Mouse (Mus musculus): Measurements from ENCODE around the gene Nos1ap. TPM values are rescaled to one million over a fixed set of nuclear protein-coding genes. Genes with fewer than 3 reads are reported as not detected.
A peak's percentile ranks its signal among the peaks of the same experiment; 100 is the strongest.

Gene Nos1ap
- polyA plus RNA-seq, 1 experiment from 2014 or later: 6.2 TPM

DNA sequence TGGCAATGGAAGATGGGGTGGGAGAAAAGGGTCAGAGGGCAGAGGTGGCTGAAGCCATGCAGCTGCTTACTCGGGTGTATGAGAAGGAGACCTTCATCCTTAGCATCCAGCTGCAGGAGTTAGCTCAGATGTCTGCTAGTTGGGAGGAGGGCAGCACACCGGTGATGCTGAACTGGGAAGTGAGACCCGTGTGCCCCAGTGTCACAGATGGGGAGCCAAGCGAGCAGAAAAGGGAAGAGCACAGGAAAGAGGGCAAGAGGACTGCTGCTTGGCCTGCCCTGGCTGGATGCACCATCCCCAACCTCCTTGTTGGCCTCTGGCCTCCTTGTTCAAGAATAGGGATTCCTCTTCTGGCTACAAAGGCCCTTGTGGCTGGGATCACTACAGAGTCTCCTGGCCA lies 290.2 kb downstream of the Nos1ap start:
- WGBS: 74% methylated on average over 4 of the region's 4 CpGs
- Histone ChIP-seq H3K27ac (ENCODE audit: low read length) (no peak overlapping the region), H3K4me1 (ENCODE audit: control insufficient read depth, insufficient read depth, low read length) (no peaks in the 10 kb centered on the region), H3K36me3 (ENCODE audit: control insufficient read depth, insufficient read depth, low read length) (no peaks in the 10 kb centered on the region), H3K9me3 (ENCODE audit: control insufficient read depth, low read length) (no peaks in the 10 kb centered on the region), H3K4me3 (ENCODE audit: low read length) (no peak overlapping the region), H3K4me2 (ENCODE audit: low read depth, low read length) (no peak overlapping the region), H3K27me3 (replicated peaks; ENCODE audit: control insufficient read depth, insufficient read depth, low read length) (no peaks in the 10 kb centered on the region), H3K9ac (ENCODE audit: low read depth, low read length) (no peak overlapping the region)
- ATAC-seq: no peak

- H3K9me3 ChIP-seq (ENCODE audit: control insufficient read depth, low read length): no peaks in the 10 kb centered on the region
- WGBS: 69% methylated on average over 15 of the region's 15 CpGs
- no peak overlapping the region for H3K4me2 ChIP-seq (ENCODE audit: low read depth, low read length)
- no peak overlapping the region for H3K27ac ChIP-seq (ENCODE audit: low read length)
- no peaks in the 10 kb centered on the region for H3K4me1 ChIP-seq (ENCODE audit: control insufficient read depth, insufficient read depth, low read length)
- H3K27me3 ChIP-seq (replicated peaks; ENCODE audit: control insufficient read depth, insufficient read depth, low read length): no peaks in the 10 kb centered on the region
- no peak for ATAC-seq
- H3K36me3 ChIP-seq (ENCODE audit: control insufficient read depth, insufficient read depth, low read length): no peaks in the 10 kb centered on the region
- H3K9ac ChIP-seq (ENCODE audit: low read depth, low read length): no peak overlapping the region
- H3K4me3 ChIP-seq (ENCODE audit: low read length): no peak overlapping the region
These were observed 294.7 kb downstream of the Nos1ap start for GRCm38 (mm10) chr1:170294786-170295570.

DNA sequence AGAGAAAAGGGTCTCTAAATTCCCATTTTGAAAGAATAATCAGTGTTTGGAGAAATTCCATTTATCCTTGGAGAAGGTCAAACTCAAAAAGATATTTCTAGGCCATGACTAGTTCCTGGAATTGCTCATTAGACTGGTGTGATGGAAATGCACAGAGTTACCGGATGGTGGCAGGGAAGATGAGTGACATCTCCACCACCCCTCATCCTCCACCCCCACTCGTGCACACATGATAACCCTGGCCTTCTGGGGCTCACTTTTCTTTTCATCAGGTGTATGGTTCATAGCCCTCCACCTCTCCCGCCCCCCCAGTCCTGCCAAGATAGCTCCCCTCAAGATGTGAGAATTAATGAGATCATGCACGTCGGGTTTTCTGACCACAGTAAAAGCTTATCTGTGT lies 296.4 kb downstream of the Nos1ap start:
- Histone ChIP-seq H3K4me3 (ENCODE audit: low read length) (no peak overlapping the region), H3K4me2 (ENCODE audit: low read depth, low read length) (no peak overlapping the region), H3K36me3 (ENCODE audit: control insufficient read depth, insufficient read depth, low read length) (no peaks in the 10 kb centered on the region), H3K27ac (ENCODE audit: low read length) (no peak overlapping the region), H3K9ac (ENCODE audit: low read depth, low read length) (no peak overlapping the region), H3K27me3 (replicated peaks; ENCODE audit: control insufficient read depth, insufficient read depth, low read length) (no peaks in the 10 kb centered on the region), H3K9me3 (ENCODE audit: control insufficient read depth, low read length) (no peaks in the 10 kb centered on the region), H3K4me1 (ENCODE audit: control insufficient read depth, insufficient read depth, low read length) (no peaks in the 10 kb centered on the region)
- no peak for ATAC-seq
- WGBS: 80% methylated on average over 5 of the region's 5 CpGs

DNA sequence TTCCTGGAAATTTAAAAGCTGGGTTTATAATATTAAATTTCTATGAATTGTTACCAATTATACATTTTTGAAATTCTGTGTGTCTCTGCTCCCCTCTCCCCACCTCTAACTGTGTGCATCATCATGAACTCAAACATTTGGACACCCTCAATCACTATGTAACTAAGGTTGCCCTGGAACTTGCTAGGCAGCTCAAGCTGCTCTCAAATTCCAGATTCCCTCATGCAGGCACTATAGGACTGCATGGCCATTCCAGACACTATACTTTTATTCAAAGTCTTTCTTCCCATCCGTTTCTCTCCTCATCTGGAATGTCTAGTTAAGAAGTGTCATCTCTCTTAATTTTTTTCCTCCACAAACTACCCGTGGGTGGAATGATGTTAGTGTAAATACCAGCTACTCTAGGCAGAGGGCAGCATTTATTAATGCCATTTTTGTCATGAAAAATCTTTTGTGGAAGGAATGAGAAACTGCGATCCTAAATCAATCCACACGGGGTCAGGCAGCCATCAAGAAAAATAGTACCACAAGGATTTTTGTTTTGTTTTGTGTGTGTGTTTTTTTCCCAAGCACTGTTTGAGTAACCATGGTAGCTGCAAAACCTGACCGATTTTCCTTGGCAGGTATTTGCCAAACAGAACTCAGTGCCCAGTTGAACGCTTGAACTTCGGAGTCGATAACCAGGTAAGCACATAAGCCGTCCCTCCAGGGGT lies 297.3 kb downstream of the Nos1ap start:
- WGBS: 37% methylated on average over 9 of the region's 9 CpGs
- Histone ChIP-seq H3K36me3 (ENCODE audit: control insufficient read depth, insufficient read depth, low read length) (no peaks in the 10 kb centered on the region), H3K4me2 (ENCODE audit: low read depth, low read length) (no peak overlapping the region), H3K9me3 (ENCODE audit: control insufficient read depth, low read length) (no peaks in the 10 kb centered on the region), H3K4me3 (ENCODE audit: low read length) (no peak overlapping the region), H3K27ac (ENCODE audit: low read length) (no peak overlapping the region), H3K4me1 (ENCODE audit: control insufficient read depth, insufficient read depth, low read length) (no peaks in the 10 kb centered on the region), H3K27me3 (replicated peaks; ENCODE audit: control insufficient read depth, insufficient read depth, low read length) (no peaks in the 10 kb centered on the region), H3K9ac (ENCODE audit: low read depth, low read length) (0 out of 2 replicates have a peak overlapping the region, but pooled peaks have one; percentile 16)
- ATAC-seq: no peak

- no peaks in the 10 kb centered on the region for H3K9me3 ChIP-seq (ENCODE audit: control insufficient read depth, low read length)
- no peaks in the 10 kb centered on the region for H3K27me3 ChIP-seq (replicated peaks; ENCODE audit: control insufficient read depth, insufficient read depth, low read length)
- ATAC-seq: no peak
- H3K4me1 ChIP-seq (ENCODE audit: control insufficient read depth, insufficient read depth, low read length): no peaks in the 10 kb centered on the region
- no peak overlapping the region for H3K4me2 ChIP-seq (ENCODE audit: low read depth, low read length)
- 71% methylated on average over 4 of the region's 4 CpGs for WGBS
- no peaks in the 10 kb centered on the region for H3K36me3 ChIP-seq (ENCODE audit: control insufficient read depth, insufficient read depth, low read length)
- no peak overlapping the region for H3K9ac ChIP-seq (ENCODE audit: low read depth, low read length)
- H3K4me3 ChIP-seq (ENCODE audit: low read length): no peak overlapping the region
- H3K27ac ChIP-seq (ENCODE audit: low read length): no peak overlapping the region
These were observed 307.1 kb downstream of the Nos1ap start for GRCm38 (mm10) chr1:170282415-170283129.

GRCm38 (mm10) chr1:170277016-170277415 lies 312.6 kb downstream of the Nos1ap start, which contains the start of gene Sh2d1b1:
Sh2d1b1 (plus strand) TSS chr1:170277320.
- 67% methylated on average over 2 of the region's 3 CpGs for WGBS
- Histone ChIP-seq H3K4me3 (ENCODE audit: low read length) (no peak within 1 kb of the TSS), H3K4me2 (ENCODE audit: low read depth, low read length) (no peak within 1 kb of the TSS), H3K9me3 (ENCODE audit: control insufficient read depth, low read length) (0 out of 2 replicates have a peak, but pooled peaks cover 4% of the 10 kb centered on the region), H3K36me3 (ENCODE audit: control insufficient read depth, insufficient read depth, low read length) (no peaks in the 10 kb centered on the region), H3K27ac (ENCODE audit: low read length) (no peak within 1 kb of the TSS), H3K4me1 (ENCODE audit: control insufficient read depth, insufficient read depth, low read length) (no peaks in the 10 kb centered on the region), H3K27me3 (replicated peaks; ENCODE audit: control insufficient read depth, insufficient read depth, low read length) (no peaks in the 10 kb centered on the region), H3K9ac (ENCODE audit: low read depth, low read length) (no peak within 1 kb of the TSS)
- ATAC-seq: no peak

DNA sequence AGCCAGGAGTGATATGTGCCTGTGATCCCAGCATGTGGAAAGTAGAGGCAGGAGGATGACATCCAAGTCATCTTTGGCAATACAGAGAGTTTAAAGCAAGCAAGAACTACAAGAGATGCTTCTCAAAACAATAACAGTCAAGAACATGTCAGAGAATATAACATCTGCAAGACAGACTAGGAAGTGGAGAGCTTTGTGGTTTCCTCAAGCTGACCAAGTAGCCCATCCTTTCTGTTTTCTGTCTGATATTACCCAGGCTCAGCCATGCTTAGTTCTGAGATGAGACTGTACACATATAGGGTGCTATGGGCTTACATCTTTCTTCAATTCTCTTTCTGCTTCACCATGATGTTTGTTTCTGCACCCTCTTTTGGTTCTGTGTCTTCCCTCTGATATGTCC lies 316.4 kb downstream of the Nos1ap start:
- 0 out of 2 replicates have a peak, but pooled peaks cover 4% of the 10 kb centered on the region for H3K9me3 ChIP-seq (ENCODE audit: control insufficient read depth, low read length)
- no peak overlapping the region for H3K4me2 ChIP-seq (ENCODE audit: low read depth, low read length)
- no peak overlapping the region for H3K9ac ChIP-seq (ENCODE audit: low read depth, low read length)
- no peaks in the 10 kb centered on the region for H3K4me1 ChIP-seq (ENCODE audit: control insufficient read depth, insufficient read depth, low read length)
- no peak overlapping the region for H3K4me3 ChIP-seq (ENCODE audit: low read length)
- no peaks in the 10 kb centered on the region for H3K36me3 ChIP-seq (ENCODE audit: control insufficient read depth, insufficient read depth, low read length)
- H3K27me3 ChIP-seq (replicated peaks; ENCODE audit: control insufficient read depth, insufficient read depth, low read length): no peaks in the 10 kb centered on the region
- no peak overlapping the region for H3K27ac ChIP-seq (ENCODE audit: low read length)
- no peak for ATAC-seq

DNA sequence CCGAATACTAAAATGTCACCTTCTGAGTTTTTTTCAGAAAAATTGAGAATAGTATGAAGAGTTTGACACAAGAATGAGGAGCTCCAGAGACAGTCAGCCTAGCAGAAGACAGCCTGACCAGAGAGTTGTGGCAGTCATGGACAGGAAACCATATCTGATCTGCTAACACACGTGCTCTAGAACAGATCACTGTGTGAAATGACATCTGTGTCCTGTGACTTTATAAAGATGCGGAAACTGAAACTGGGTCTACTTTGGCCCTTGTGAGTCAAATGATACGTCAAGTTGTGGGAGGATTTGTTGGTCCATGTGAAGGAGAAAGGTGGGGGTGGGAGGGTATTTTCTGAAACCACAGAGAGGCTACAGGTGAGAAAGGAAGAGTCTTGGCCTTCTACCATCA lies 319.0 kb downstream of the Nos1ap start:
- no peak overlapping the region for H3K4me2 ChIP-seq (ENCODE audit: low read depth, low read length)
- H3K27ac ChIP-seq (ENCODE audit: low read length): no peak overlapping the region
- no peak overlapping the region for H3K9ac ChIP-seq (ENCODE audit: low read depth, low read length)
- peaks cover 11% of the 10 kb centered on the region for H3K9me3 ChIP-seq (ENCODE audit: control insufficient read depth, low read length)
- no peaks in the 10 kb centered on the region for H3K4me1 ChIP-seq (ENCODE audit: control insufficient read depth, insufficient read depth, low read length)
- WGBS: 90% methylated on average over 4 of the region's 4 CpGs
- no peak overlapping the region for H3K4me3 ChIP-seq (ENCODE audit: low read length)
- no peaks in the 10 kb centered on the region for H3K27me3 ChIP-seq (replicated peaks; ENCODE audit: control insufficient read depth, insufficient read depth, low read length)
- ATAC-seq: no peak
- H3K36me3 ChIP-seq (ENCODE audit: control insufficient read depth, insufficient read depth, low read length): no peaks in the 10 kb centered on the region

GRCm38 (mm10) chr1:170270281-170270680 lies 319.4 kb downstream of the Nos1ap start:
- ATAC-seq: no peak
- Histone ChIP-seq H3K4me3 (ENCODE audit: low read length) (no peak overlapping the region), H3K9ac (ENCODE audit: low read depth, low read length) (no peak overlapping the region), H3K4me1 (ENCODE audit: control insufficient read depth, insufficient read depth, low read length) (no peaks in the 10 kb centered on the region), H3K4me2 (ENCODE audit: low read depth, low read length) (no peak overlapping the region), H3K9me3 (ENCODE audit: control insufficient read depth, low read length) (peaks cover 9% of the 10 kb centered on the region), H3K27ac (ENCODE audit: low read length) (no peak overlapping the region), H3K36me3 (ENCODE audit: control insufficient read depth, insufficient read depth, low read length) (no peaks in the 10 kb centered on the region), H3K27me3 (replicated peaks; ENCODE audit: control insufficient read depth, insufficient read depth, low read length) (no peaks in the 10 kb centered on the region)
- WGBS: 85% methylated on average over 6 of the region's 6 CpGs

Measured in intestine, embryonic 16.5 days (tissue).